Mouse (Mus musculus) megakaryocyte, embryonic 14.5 days (primary cell): ENCODE results near the gene Dpp6.

Experiments
- FLI1 ChIP-seq: IDR thresholded peaks from 2 replicates; pipeline ENCODE4 v1.6.1; 2012; ENCODE audit warnings: low read length, inconsistent platforms, mixed read lengths
- GATA1 ChIP-seq: IDR thresholded peaks from 3 replicates; pipeline ENCODE4 v1.6.1; 2012; ENCODE audit warnings: mixed read lengths, low read length, inconsistent platforms, borderline replicate concordance

DNA sequence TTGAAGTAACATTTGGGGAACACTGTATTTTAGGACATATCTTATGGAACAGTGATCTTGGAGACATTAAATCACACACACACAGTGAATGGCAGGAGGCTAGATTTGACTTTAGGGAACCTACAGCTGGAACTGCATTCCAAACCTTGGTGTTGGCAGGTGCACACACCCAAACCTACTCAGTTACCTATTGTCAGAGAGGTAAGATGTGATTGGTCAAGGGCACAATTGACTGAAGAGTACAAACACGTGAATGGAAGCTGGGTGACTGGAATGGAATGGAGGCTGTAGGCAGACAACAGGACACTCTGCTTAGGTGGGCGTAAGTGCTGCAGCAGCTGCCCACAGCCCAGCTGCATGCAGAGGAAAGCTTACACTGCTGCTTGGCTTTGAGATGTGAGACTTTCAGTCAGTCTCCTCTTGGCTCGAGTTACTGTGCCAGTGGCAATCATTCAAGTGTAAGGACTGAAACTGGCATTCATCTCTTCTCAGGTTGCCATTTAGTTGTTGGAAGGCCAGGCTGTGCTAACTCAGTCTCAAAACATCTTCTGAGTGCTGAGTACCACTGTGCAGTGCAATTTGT lies 507.4 kb downstream of the Dpp6 start:
- TF ChIP-seq GATA1 (no peak), FLI1 (no peak)
